Mouse (Mus musculus) liver, embryonic 13.5 days (tissue): ENCODE results near the gene Dnaaf5. TPM values are rescaled to one million over a fixed set of nuclear protein-coding genes. Genes with fewer than 3 reads are reported as not detected.
A peak's percentile ranks its signal among the peaks of the same experiment; 100 is the strongest.

ENCODE experiments used
- ATAC-seq: fragments of 200-750 bp; cut with Nextera tagmentation; 2 replicates; pipeline ENCODE4 v1.8.0; 2017; ENCODE audit warnings: low read depth, mild to moderate bottlenecking, moderate number of reproducible peaks, moderate library complexity
- DNase-seq: peaks from one replicate; pipeline ENCODE4 v3.0.0; 2022
- H3K27ac ChIP-seq: fragments of 300-500 bp; sonication (generic); 2 replicates; pipeline ENCODE4 v1.5.1; 2015; ENCODE audit warnings: moderate library complexity, mild to moderate bottlenecking, inconsistent platforms
- H3K27me3 ChIP-seq: fragments of 300-500 bp; sonication (generic); 2 replicates; pipeline ENCODE4 v1.6.1; 2015; ENCODE audit warnings: mild to moderate bottlenecking, inconsistent platforms
- H3K36me3 ChIP-seq: fragments of 300-500 bp; sonication (generic); 2 replicates; pipeline ENCODE4 v1.6.1; 2015; ENCODE audit warnings: mild to moderate bottlenecking, inconsistent platforms
- H3K4me1 ChIP-seq: fragments of 300-500 bp; sonication (generic); replicated peaks from 2 replicates; pipeline ENCODE4 v1.6.1; 2015; ENCODE audit warnings: inconsistent platforms
- H3K4me2 ChIP-seq: fragments of 300-500 bp; sonication (generic); 2 replicates; pipeline ENCODE4 v1.6.1; 2015; ENCODE audit warnings: inconsistent platforms, mild to moderate bottlenecking, moderate library complexity
- H3K4me3 ChIP-seq: fragments of 300-500 bp; sonication (generic); replicated peaks from 2 replicates; pipeline ENCODE4 v1.5.1; 2015; ENCODE audit warnings: mild to moderate bottlenecking, inconsistent platforms
- H3K9ac ChIP-seq: fragments of 300-500 bp; sonication (generic); 2 replicates; pipeline ENCODE4 v1.6.1; 2015; ENCODE audit warnings: mild to moderate bottlenecking, inconsistent platforms
- H3K9me3 ChIP-seq: fragments of 300-500 bp; sonication (generic); replicated peaks from 2 replicates; pipeline ENCODE4 v1.6.1; 2016; ENCODE audit warnings: inconsistent platforms
- WGBS: fragments of 180-500 bp; shearing (Covaris S2); methylation state at CpG from one replicate; pipeline ENCODE4 v1.1.7; 2015; ENCODE audit not compliant: insufficient replicate concordance; 5-methylcytosine and 5-hydroxymethylcytosine counted together
- polyA plus RNA-seq: library from polyadenylated mRNA; unstranded; fragments of >200 nt; fragmentation: Nextera tagmentation; extraction: Ambion mirVana; gene quantifications from 2 replicates; pipeline ENCODE4 v1.2.1, GENCODE M21; 2015

The Dnaaf5 gene
- polyA plus RNA-seq, 1 experiment from 2014 or later = 2.4 TPM

GRCm38 (mm10) chr5:139128476-139129065, 21.5 kb upstream of the Dnaaf5 start:
- no peaks in the 10 kb centered on the region for H3K36me3 ChIP-seq
- H3K4me1 ChIP-seq = no peaks in the 10 kb centered on the region
- DNase-seq (no peak), ATAC-seq (no peak)
- no peak overlapping the region for H3K9ac ChIP-seq
- peak overlapping the region; percentile 60 for H3K4me2 ChIP-seq
- 40% methylated on average over 12 of the region's 12 CpGs for WGBS
- no peak overlapping the region for H3K27ac ChIP-seq
- H3K4me3 ChIP-seq = peak overlapping the region; percentile 44
- peaks cover 37% of the 10 kb centered on the region for H3K27me3 ChIP-seq
- H3K9me3 ChIP-seq = no peaks in the 10 kb centered on the region

GRCm38 (mm10) chr5:139129078-139129477, 20.9 kb upstream of the Dnaaf5 start:
- Histone ChIP-seq H3K4me3 (peak overlapping the region; percentile 44), H3K27ac (no peak overlapping the region), H3K4me1 (no peaks in the 10 kb centered on the region), H3K4me2 (peak overlapping the region; percentile 60), H3K27me3 (peaks cover 37% of the 10 kb centered on the region), H3K9me3 (no peaks in the 10 kb centered on the region), H3K9ac (no peak overlapping the region), H3K36me3 (no peaks in the 10 kb centered on the region)
- ATAC-seq (peak; percentile 47; the same call in 1 of the 2 replicates), DNase-seq (no peak)
- 19% methylated on average over 12 of the region's 12 CpGs for WGBS

GRCm38 (mm10) chr5:139129572-139130151, 20.4 kb upstream of the Dnaaf5 start:
- H3K4me1 ChIP-seq = no peaks in the 10 kb centered on the region
- DNase-seq (no peak), ATAC-seq (peak; percentile 51; the same call in 1 of the 2 replicates)
- no peaks in the 10 kb centered on the region for H3K36me3 ChIP-seq
- peaks cover 37% of the 10 kb centered on the region for H3K27me3 ChIP-seq
- H3K9me3 ChIP-seq = no peaks in the 10 kb centered on the region
- H3K4me3 ChIP-seq = peak overlapping the region; percentile 44
- H3K4me2 ChIP-seq = peak overlapping the region; percentile 60
- H3K27ac ChIP-seq = no peak overlapping the region
- WGBS = 6% methylated on average over 49 of the region's 55 CpGs
- H3K9ac ChIP-seq = no peak overlapping the region

- no peak overlapping the region for H3K27ac ChIP-seq
- no peak for ATAC-seq
- H3K4me2 ChIP-seq = no peak overlapping the region
- H3K9me3 ChIP-seq = no peaks in the 10 kb centered on the region
- no peak for DNase-seq
- WGBS = 59% methylated on average over 5 of the region's 5 CpGs
- H3K4me3 ChIP-seq = no peak overlapping the region
- no peaks in the 10 kb centered on the region for H3K4me1 ChIP-seq
- H3K36me3 ChIP-seq = no peaks in the 10 kb centered on the region
- no peak overlapping the region for H3K9ac ChIP-seq
- H3K27me3 ChIP-seq = peaks cover 37% of the 10 kb centered on the region
Measured at GRCm38 (mm10) chr5:139130351-139130750, 19.7 kb upstream of the Dnaaf5 start.

- H3K9me3 ChIP-seq = no peaks in the 10 kb centered on the region; the same call in 1 of the 2 replicates
- H3K27me3 ChIP-seq = peaks cover 23% of the 10 kb centered on the region
- H3K4me2 ChIP-seq = no peak overlapping the region
- H3K4me3 ChIP-seq = no peak overlapping the region
- H3K27ac ChIP-seq = no peak overlapping the region
- WGBS = 65% methylated on average over 8 of the region's 8 CpGs
- H3K9ac ChIP-seq = no peak overlapping the region
- H3K4me1 ChIP-seq = no peaks in the 10 kb centered on the region
- no peak for ATAC-seq
- no peak for DNase-seq
- H3K36me3 ChIP-seq = no peaks in the 10 kb centered on the region
Measured at GRCm38 (mm10) chr5:139134501-139134900, 15.5 kb upstream of the Dnaaf5 start.

- no peaks in the 10 kb centered on the region; the same call in 1 of the 2 replicates for H3K9me3 ChIP-seq
- H3K27ac ChIP-seq = no peak overlapping the region
- 46% methylated on average over 1 of the region's 1 CpGs for WGBS
Measured at GRCm38 (mm10) chr5:139136341-139136740, 13.7 kb upstream of the Dnaaf5 start.

GRCm38 (mm10) chr5:139137176-139137575, 12.8 kb upstream of the Dnaaf5 start:
- no peaks in the 10 kb centered on the region for H3K36me3 ChIP-seq
- H3K4me1 ChIP-seq = no peaks in the 10 kb centered on the region
- H3K27me3 ChIP-seq = no peaks in the 10 kb centered on the region
- no peak overlapping the region for H3K4me3 ChIP-seq
- 80% methylated on average over 6 of the region's 6 CpGs for WGBS
- H3K9me3 ChIP-seq = no peaks in the 10 kb centered on the region; the same call in 1 of the 2 replicates
- no peak overlapping the region for H3K27ac ChIP-seq
- no peak for DNase-seq
- no peak overlapping the region for H3K9ac ChIP-seq
- H3K4me2 ChIP-seq = no peak overlapping the region
- ATAC-seq = no peak

More at GRCm38 (mm10) chr5:139136341-139136740, 13.7 kb upstream of the Dnaaf5 start:
- no peak for ATAC-seq
- Histone ChIP-seq H3K4me2 (no peak overlapping the region), H3K36me3 (no peaks in the 10 kb centered on the region), H3K4me1 (no peaks in the 10 kb centered on the region), H3K27me3 (peaks cover 8% of the 10 kb centered on the region), H3K9ac (no peak overlapping the region), H3K4me3 (no peak overlapping the region)
- DNase-seq = no peak

GRCm38 (mm10) chr5:139138261-139138925, 11.6 kb upstream of the Dnaaf5 start:
- DNase-seq = no peak
- Histone ChIP-seq H3K27ac (no peak overlapping the region), H3K4me3 (no peak overlapping the region), H3K4me2 (no peak overlapping the region), H3K9me3 (no peaks in the 10 kb centered on the region; the same call in 1 of the 2 replicates), H3K36me3 (no peaks in the 10 kb centered on the region), H3K27me3 (no peaks in the 10 kb centered on the region), H3K9ac (no peak overlapping the region), H3K4me1 (no peaks in the 10 kb centered on the region)
- 64% methylated on average over 12 of the region's 12 CpGs for whole genome bisulfite sequencing
- ATAC-seq = no peak

GRCm38 (mm10) chr5:139138926-139139472, 11.0 kb upstream of the Dnaaf5 start:
- H3K9ac ChIP-seq = no peak overlapping the region
- H3K9me3 ChIP-seq = no peaks in the 10 kb centered on the region; the same call in 1 of the 2 replicates
- no peaks in the 10 kb centered on the region for H3K4me1 ChIP-seq
- no peak overlapping the region for H3K4me2 ChIP-seq
- H3K4me3 ChIP-seq = no peak overlapping the region
- no peaks in the 10 kb centered on the region for H3K27me3 ChIP-seq
- ATAC-seq (no peak), DNase-seq (no peak)
- WGBS = 78% methylated on average over 8 of the region's 8 CpGs
- no peaks in the 10 kb centered on the region for H3K36me3 ChIP-seq
- no peak overlapping the region for H3K27ac ChIP-seq

GRCm38 (mm10) chr5:139140589-139140988, 9.4 kb upstream of the Dnaaf5 start:
- ATAC-seq = no peak
- H3K36me3 ChIP-seq = no peaks in the 10 kb centered on the region
- 65% methylated on average over 9 of the region's 9 CpGs for WGBS
- no peaks in the 10 kb centered on the region for H3K27me3 ChIP-seq
- no peaks in the 10 kb centered on the region; the same call in 1 of the 2 replicates for H3K9me3 ChIP-seq
- H3K4me3 ChIP-seq = no peak overlapping the region
- no peaks in the 10 kb centered on the region for H3K4me1 ChIP-seq
- DNase-seq = no peak
- no peak overlapping the region for H3K9ac ChIP-seq
- H3K27ac ChIP-seq = no peak overlapping the region
- H3K4me2 ChIP-seq = no peak overlapping the region

- no peaks in the 10 kb centered on the region for H3K4me1 ChIP-seq
- H3K9me3 ChIP-seq = no peaks in the 10 kb centered on the region; the same call in 1 of the 2 replicates
- DNase-seq (no peak), ATAC-seq (no peak)
- H3K9ac ChIP-seq = no peak overlapping the region
- no peak overlapping the region for H3K4me3 ChIP-seq
- H3K27ac ChIP-seq = no peak overlapping the region
- H3K36me3 ChIP-seq = no peaks in the 10 kb centered on the region
- WGBS = 61% methylated on average over 5 of the region's 5 CpGs
- no peak overlapping the region for H3K4me2 ChIP-seq
- no peaks in the 10 kb centered on the region for H3K27me3 ChIP-seq
Measured at GRCm38 (mm10) chr5:139141326-139141725, 8.7 kb upstream of the Dnaaf5 start.
